In genomic region chr10:39432648-39433568, GRCm38 (mm10) we compare ENCODE assay signal across 14 mouse cellular contexts.
DNase-seq lines count a peak whose midpoint lies in the region; ATAC-seq and TF ChIP-seq lines count a peak whose summit lies in the region.
"Had no signal": no experiment of that assay in that cellular context is flagged by ENCODE, and none has a peak within 500 bp of the region (broad histone marks: within the 10 kb centered on the region; RNA-seq: fewer than 3 reads in every experiment).

No protein-coding gene starts in this region.

- H3K4me2 ChIP-seq in kidney, embryonic 15.5 days = no peak overlapping the region
- H3K4me2 ChIP-seq: embryonic facial prominence, embryonic 13.5 days; forebrain, embryonic 12.5 days; heart, embryonic 11.5 days; lung, embryonic 14.5 days had no signal

- no peaks in the 10 kb centered on the region for H3K9me3 ChIP-seq in kidney, embryonic 15.5 days (replicated peaks)
- no peaks in the 10 kb centered on the region for H3K9me3 ChIP-seq in limb, embryonic 10.5 days (replicated peaks)
- H3K9me3 ChIP-seq: embryonic facial prominence, embryonic 13.5 days; forebrain, embryonic 12.5 days had no signal

- H3K4me3 ChIP-seq in kidney, embryonic 15.5 days (replicated peaks) = no peak overlapping the region
- H3K4me3 ChIP-seq in small intestine, adult 2 months (ENCODE audit: low read depth, low read length) = no peak overlapping the region; the same call in 1 of the 2 replicates
- no peak overlapping the region for H3K4me3 ChIP-seq in limb, embryonic 10.5 days
- H3K4me3 ChIP-seq: embryonic facial prominence, embryonic 13.5 days; forebrain, embryonic 12.5 days; gastrocnemius, adult 2 months had no signal

- no peak; the same call in 1 of the 2 replicates for TF ChIP-seq CTCF in small intestine, adult 2 months (IDR thresholded peaks at IDR 0.05; ENCODE audit: extremely low read depth, insufficient read length, insufficient replicate concordance, low read depth, low read length)

- H3K27me3 ChIP-seq in kidney, embryonic 15.5 days = no peaks in the 10 kb centered on the region
- no peaks in the 10 kb centered on the region for H3K27me3 ChIP-seq in small intestine, adult 2 months (ENCODE audit: control insufficient read depth, insufficient read depth, low read length)
- H3K27me3 ChIP-seq in limb, embryonic 10.5 days (ENCODE audit: low read depth, poor library complexity, severe bottlenecking) = no peaks in the 10 kb centered on the region
- H3K27me3 ChIP-seq: embryonic facial prominence, embryonic 13.5 days; forebrain, embryonic 12.5 days had no signal

- 0 out of 2 replicates have a peak overlapping the region, but pooled peaks have one; percentile 13 for H3K27ac ChIP-seq in kidney, embryonic 15.5 days
- peak overlapping the region; percentile 54 for H3K27ac ChIP-seq in small intestine, adult 2 months (ENCODE audit: insufficient read depth, low read depth, low read length)
- H3K27ac ChIP-seq in limb, embryonic 10.5 days = no peak overlapping the region
- H3K27ac ChIP-seq: embryonic facial prominence, embryonic 13.5 days; forebrain, embryonic 12.5 days; gastrocnemius, adult 2 months had no signal

- H3K9ac ChIP-seq in kidney, embryonic 15.5 days = no peak overlapping the region
- H3K9ac ChIP-seq: embryonic facial prominence, embryonic 13.5 days; forebrain, embryonic 12.5 days; lung, embryonic 14.5 days had no signal

- H3K4me1 ChIP-seq in kidney, embryonic 15.5 days = peaks cover 50% of the 10 kb centered on the region
- H3K4me1 ChIP-seq in small intestine, adult 2 months (ENCODE audit: control insufficient read depth, insufficient read depth, insufficient read length, low read length) = peaks cover 34% of the 10 kb centered on the region
- H3K4me1 ChIP-seq in limb, embryonic 10.5 days = peaks cover 50% of the 10 kb centered on the region

- ATAC-seq in kidney, embryonic 15.5 days (replicated peaks; ENCODE audit: low FRiP score) = 0 out of 2 replicates have a peak, but pooled peaks have one; percentile 38
- no peak for ATAC-seq in erythroid progenitor cell, adult 5-6 weeks (replicated peaks; ENCODE audit: low FRiP score, poor library complexity, severe bottlenecking)
- ATAC-seq: activated CD4-positive, CD25-positive, alpha-beta regulatory T cell, adult 4 months had no signal

- H3K36me3 ChIP-seq in kidney, embryonic 15.5 days = no peaks in the 10 kb centered on the region
- no peaks in the 10 kb centered on the region for H3K36me3 ChIP-seq in small intestine, adult 2 months (ENCODE audit: control insufficient read depth, insufficient read depth, low read length)
- H3K36me3 ChIP-seq in limb, embryonic 10.5 days = no peaks in the 10 kb centered on the region
- H3K36me3 ChIP-seq: embryonic facial prominence, embryonic 13.5 days; forebrain, embryonic 12.5 days had no signal

- DNase-seq in kidney, adult 8-10 months = peak; percentile 23 to 28
- no peak for DNase-seq in kidney, postnatal 10 days
- DNase-seq in liver = peak; percentile 20
- DNase-seq in limb, embryonic 10.5 days (ENCODE audit: low spot score) = no peak
- DNase-seq: gastrocnemius, adult 2 months; lung, embryonic 14.5 days; thymus, adult 2 months had no signal

- 63% methylated on average over 14 of the region's 14 CpGs for WGBS in kidney, embryonic 15.5 days
- 28% methylated on average over 14 of the region's 14 CpGs for WGBS in small intestine, adult 2 months
- WGBS in limb, embryonic 10.5 days = 71% methylated on average over 14 of the region's 14 CpGs

- no peak for TF ChIP-seq POLR2A in small intestine, adult 2 months (IDR thresholded peaks at IDR 0.05; ENCODE audit: low read depth, low read length)

Comparison
In these comparisons a context has a peak if more than half of its experiments do, and no peak if none do; other contexts are left out.
1. DNase-seq: peak in kidney, adult 8-10 months (2 of 2) and liver (single experiment); none in kidney, postnatal 10 days (single experiment) and limb, embryonic 10.5 days (single experiment).